Mouse (Mus musculus) bone marrow, adult 2 months (tissue): ENCODE results near the gene Pih1d1. TPM values are rescaled to one million over a fixed set of nuclear protein-coding genes. Genes with fewer than 3 reads are reported as not detected.

Experiments used
- H3K27ac ChIP-seq: fragments of 200-500 bp; 2 replicates; pipeline ENCODE4 v1.5.1; 2012; ENCODE audit warnings: low read depth, mild to moderate bottlenecking, control low read depth, inconsistent platforms, low read length; ENCODE audit not compliant: control insufficient read depth, poor library complexity, insufficient read depth
- H3K4me1 ChIP-seq: fragments of 200-500 bp; 2 replicates; pipeline ENCODE4 v1.6.1; 2011; ENCODE audit warnings: low read length; ENCODE audit not compliant: control insufficient read depth, insufficient read depth
- H3K4me3 ChIP-seq: fragments of 200-500 bp; replicated peaks from 2 replicates; pipeline ENCODE3; 2011; ENCODE audit warnings: mild to moderate bottlenecking, low read depth, low read length, control low read depth; ENCODE audit not compliant: control insufficient read depth
- CTCF ChIP-seq: fragments of 200-500 bp; IDR thresholded peaks from 2 replicates; pipeline ENCODE4 v1.5.1; 2011; ENCODE audit warnings: low read length, control low read depth; ENCODE audit not compliant: control insufficient read depth, insufficient read depth
- POLR2A ChIP-seq: fragments of 200-500 bp; IDR thresholded peaks from 2 replicates; pipeline ENCODE4 v1.6.1; 2011; ENCODE audit warnings: low read depth, mild to moderate bottlenecking, control low read depth, low read length, borderline replicate concordance; ENCODE audit not compliant: control insufficient read depth
- WGBS: fragments of 180-500 bp; shearing (Covaris S2); methylation state at CpG from one replicate; pipeline ENCODE4 v1.1.7; 2018; 5-methylcytosine and 5-hydroxymethylcytosine counted together
- polyA plus RNA-seq: library from polyadenylated mRNA; stranded (reverse); fragments of >200 nt; gene quantifications from 2 replicates; pipeline ENCODE4 v1.2.4, GENCODE M21; 2011; ENCODE audit warnings: low replicate concordance; ENCODE audit not compliant: missing spikeins, insufficient read depth, insufficient read length

The Pih1d1 gene
- polyA plus RNA-seq, 1 experiment = 92.4 TPM

DNA sequence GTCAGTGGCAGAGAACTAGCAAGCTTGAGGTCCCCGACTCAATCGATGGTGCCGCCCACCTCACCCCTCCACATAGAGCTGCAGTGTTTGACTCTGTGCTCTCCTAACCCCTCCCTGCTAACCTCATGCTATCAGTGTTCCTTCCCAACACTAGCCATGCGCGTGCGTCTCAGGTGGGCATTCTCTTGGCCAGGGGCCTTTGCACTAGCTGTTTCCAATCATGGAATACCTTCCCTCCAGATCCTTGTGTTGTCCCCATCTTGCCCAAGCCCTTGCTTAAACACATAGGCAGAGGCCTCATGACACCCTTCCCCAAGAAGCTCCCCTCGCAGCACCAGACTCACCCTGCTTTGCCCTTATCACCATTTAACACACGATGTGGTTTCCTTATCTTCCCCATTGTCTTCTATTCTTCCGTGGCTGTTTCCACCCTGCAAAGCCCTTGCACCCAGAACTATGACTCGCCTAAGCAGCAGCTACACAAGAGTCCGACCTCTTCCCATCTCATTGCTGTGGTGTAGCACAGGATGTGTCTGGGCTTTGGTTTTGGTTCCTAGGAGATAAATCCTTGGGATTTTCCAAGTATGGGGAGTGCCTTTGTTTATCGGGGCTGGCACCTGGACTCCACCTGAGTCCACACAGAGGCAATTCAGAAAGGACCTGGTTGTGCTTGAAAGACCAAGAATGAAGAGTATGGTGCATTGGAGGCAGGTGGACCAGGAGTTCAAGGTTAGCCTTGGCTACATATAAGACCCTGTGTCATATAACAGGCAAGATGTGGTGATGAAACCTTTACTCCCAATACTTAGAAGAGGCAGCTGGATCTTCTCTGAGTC lies 16.7 kb upstream of the Pih1d1 start:
- WGBS = 12% methylated on average over 12 of the region's 12 CpGs
- no peak overlapping the region for H3K27ac ChIP-seq
- TF ChIP-seq POLR2A (no peak), CTCF (no peak)
- peaks cover 5% of the 10 kb centered on the region; the same call in 1 of the 2 replicates for H3K4me1 ChIP-seq
- no peak overlapping the region for H3K4me3 ChIP-seq

DNA sequence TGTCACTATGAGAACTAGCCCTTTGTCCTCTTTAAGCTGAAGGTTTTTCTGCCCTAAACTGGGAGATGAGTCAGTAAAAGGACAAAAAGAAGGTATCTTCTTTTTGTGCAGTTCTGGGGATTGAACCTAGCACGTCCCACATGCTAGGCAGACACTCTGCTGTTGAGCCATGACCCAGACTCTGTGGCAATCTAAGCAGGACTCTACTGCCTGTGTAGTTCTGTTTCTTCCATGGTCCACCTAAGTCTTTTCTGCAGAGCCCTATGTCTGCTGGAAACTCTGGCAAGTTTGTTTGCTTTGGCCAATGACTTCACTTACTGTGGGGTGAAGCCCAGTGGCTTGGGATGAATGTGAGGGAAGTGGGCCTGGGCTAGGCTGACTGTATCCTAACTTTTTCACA lies 15.7 kb upstream of the Pih1d1 start:
- Histone ChIP-seq H3K27ac (no peak overlapping the region), H3K4me1 (peaks cover 5% of the 10 kb centered on the region; the same call in 1 of the 2 replicates), H3K4me3 (no peak overlapping the region)
- WGBS = 64% methylated on average over 1 of the region's 1 CpGs
- TF ChIP-seq CTCF = no peak
- no peak for TF ChIP-seq POLR2A

DNA sequence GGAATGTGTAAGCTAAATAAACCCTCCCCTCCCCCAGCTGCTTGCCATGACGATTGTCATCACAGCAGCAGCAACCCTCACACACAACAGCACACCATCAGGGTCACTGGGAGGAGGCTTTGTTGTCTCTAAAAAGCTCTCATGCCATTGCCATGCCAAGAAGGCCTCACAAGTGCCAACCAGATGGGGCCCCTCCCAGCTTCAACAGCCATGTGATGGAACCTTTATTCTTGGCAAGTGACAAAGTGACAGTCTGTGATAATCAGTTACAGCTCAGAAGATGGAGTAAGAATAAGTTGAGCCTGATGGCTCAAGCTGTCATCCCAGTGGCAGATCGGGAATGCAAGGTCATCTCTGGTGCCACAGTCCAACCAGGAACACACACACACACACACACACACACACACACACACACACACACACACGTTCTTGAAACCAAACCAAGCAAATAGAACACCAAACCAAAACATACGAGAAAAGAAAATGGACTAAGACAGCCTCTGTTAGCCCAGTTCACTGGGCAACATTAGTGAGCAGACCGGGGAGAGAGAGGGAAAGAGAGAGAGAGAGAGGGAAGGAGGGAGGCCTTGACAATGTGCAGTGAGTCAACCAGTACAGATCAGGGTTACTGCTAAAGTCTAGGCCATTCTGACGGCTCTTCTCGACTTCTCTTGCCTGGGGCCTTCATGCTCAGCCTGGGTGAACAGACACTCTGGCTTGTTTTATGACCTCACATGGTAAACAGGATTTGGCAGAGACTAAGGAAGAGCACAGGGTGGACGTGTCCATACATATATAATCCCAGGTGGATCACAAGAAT lies 14.0 kb upstream of the Pih1d1 start:
- 70% methylated on average over 8 of the region's 8 CpGs for WGBS
- no peak overlapping the region for H3K27ac ChIP-seq
- TF ChIP-seq POLR2A = no peak
- TF ChIP-seq CTCF = no peak
- H3K4me3 ChIP-seq = no peak overlapping the region
- peaks cover 5% of the 10 kb centered on the region; the same call in 1 of the 2 replicates for H3K4me1 ChIP-seq

DNA sequence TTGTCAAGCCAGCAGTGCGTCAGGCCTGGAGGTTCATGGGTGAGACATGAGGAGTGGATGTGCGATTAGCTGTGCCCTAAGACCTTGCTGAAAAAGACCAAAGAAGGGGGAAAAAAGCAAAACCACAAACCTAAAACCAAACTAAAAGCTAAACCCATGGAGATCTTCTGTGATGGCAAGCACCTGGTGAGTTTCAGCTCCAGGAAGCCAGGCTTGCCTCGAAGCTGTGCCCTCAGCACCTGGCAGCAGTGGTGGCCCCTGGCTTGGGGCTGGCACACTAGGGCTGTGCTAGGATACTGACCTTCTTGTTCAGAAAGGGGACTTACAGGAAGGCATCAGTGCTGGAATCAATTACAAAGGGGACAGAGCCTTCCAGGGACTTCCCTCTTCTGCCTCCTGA lies 12.8 kb upstream of the Pih1d1 start:
- WGBS = 71% methylated on average over 3 of the region's 3 CpGs
- no peak overlapping the region for H3K27ac ChIP-seq
- H3K4me3 ChIP-seq = no peak overlapping the region
- H3K4me1 ChIP-seq = peaks cover 2% of the 10 kb centered on the region; the same call in 1 of the 2 replicates
- TF ChIP-seq CTCF = no peak
- TF ChIP-seq POLR2A = no peak

DNA sequence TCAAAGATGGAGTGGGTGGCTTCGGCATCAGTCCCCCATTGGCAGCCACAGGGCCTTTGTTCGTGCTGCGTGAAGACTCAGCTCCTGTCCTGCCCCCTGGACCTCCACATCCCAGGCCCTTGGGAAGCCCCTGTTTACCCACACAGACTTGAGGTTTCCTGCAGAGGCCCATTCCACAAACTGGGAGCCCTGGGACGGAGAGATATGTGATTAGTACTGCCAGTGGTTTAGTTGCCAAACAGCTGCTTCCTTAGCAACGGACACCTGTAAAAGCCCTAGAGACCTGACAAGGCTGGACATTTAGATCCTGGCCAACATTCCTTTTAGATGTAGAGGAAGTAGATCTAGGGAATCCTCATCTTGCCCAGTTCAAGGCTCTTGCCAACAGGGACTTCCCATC lies 12.2 kb upstream of the Pih1d1 start:
- 78% methylated on average over 5 of the region's 5 CpGs for WGBS
- no peak for TF ChIP-seq CTCF
- Histone ChIP-seq H3K4me3 (no peak overlapping the region), H3K4me1 (peaks cover 2% of the 10 kb centered on the region; the same call in 1 of the 2 replicates), H3K27ac (no peak overlapping the region)

DNA sequence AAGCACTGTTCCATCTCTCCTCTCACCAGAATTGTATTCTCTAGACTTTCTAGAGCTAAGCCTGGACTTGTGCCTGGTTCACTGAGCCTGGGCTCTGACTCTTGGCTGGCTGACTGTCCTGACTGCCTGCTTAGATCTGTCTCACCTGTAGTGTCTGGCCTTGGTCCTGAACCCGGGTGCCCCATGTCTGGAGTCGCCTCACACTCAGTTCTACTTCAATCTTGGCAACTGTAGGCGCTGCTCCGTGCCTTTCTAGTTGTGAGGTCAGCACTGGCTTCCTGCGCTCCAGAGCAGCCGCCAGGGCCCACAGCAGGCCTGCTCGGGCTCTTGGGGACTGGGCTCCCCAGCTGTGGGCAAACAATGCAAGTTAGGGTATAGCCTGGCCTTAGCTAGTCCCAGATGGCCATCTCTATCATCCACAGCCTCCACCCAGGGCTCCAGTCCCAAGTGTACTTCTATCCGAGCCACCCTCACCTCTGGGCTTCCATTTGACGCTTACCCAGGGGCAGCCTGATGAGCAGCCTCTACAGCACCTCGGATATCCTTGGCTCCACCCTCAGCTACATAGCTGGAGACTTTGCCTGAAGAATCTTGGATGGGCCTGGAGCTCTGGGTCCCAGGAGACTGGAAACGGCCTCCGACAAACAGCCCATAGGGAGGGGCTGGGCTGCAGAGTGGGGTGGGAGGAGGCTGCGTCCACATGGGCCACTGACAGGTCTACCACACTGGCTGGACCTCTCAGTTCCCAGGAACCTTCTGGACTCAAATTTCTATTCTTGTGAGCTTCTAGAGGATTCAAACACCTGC lies 9.5 kb upstream of the Pih1d1 start:
- H3K4me1 ChIP-seq = no peaks in the 10 kb centered on the region
- WGBS = 92% methylated on average over 13 of the region's 13 CpGs
- H3K4me3 ChIP-seq = no peak overlapping the region
- TF ChIP-seq CTCF (no peak), POLR2A (no peak)
- no peak overlapping the region for H3K27ac ChIP-seq

DNA sequence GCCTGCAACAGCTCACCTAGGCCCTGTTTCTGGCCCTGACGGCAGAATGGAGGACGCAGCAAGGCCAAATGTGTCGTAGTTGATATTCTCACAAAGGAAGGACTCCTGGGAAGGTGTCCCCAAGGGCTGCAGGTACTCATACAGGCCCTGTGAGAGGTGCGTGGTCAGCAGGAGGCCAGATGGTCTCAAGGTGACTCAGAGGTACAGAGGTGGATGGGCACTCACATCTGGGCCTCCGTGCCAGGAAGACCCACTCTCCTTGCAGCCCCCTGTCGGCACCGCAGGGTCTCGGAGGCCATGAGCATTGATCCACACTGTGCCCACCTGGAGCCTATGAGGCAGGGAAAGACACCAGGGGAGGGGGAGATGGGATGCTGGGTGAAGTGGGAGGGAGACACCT lies 8.6 kb upstream of the Pih1d1 start:
- 88% methylated on average over 8 of the region's 8 CpGs for WGBS
- Histone ChIP-seq H3K4me1 (no peaks in the 10 kb centered on the region), H3K4me3 (no peak overlapping the region), H3K27ac (no peak overlapping the region; the same call in 1 of the 2 replicates)
- TF ChIP-seq CTCF (no peak), POLR2A (no peak)

DNA sequence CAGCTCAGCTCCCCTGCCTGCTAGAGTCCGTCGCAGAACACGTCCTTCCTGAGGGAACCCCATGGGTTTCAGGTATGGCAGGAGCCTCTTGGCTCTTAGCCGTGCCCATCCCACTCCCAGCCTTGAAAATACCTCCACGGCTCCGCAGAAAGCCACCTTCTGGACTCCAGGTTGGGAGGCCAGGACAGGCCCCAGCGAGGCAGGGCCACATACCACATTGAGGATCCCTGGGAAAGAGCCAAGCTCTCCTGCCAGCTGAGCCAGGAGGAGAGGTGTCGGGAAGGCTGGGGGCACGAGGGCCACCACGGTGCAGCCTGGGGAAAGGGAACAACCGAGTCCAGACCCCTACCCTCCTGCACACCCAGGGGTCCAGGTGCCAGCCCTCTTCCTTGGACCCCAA lies 6.8 kb upstream of the Pih1d1 start:
- TF ChIP-seq POLR2A (no peak), CTCF (no peak)
- 90% methylated on average over 11 of the region's 11 CpGs for WGBS
- no peak overlapping the region for H3K27ac ChIP-seq
- H3K4me1 ChIP-seq = no peaks in the 10 kb centered on the region; the same call in 1 of the 2 replicates
- H3K4me3 ChIP-seq = no peak overlapping the region
